Mouse (Mus musculus): Measurements from ENCODE around the gene Nisch. TPM values are rescaled to one million over a fixed set of nuclear protein-coding genes. Genes with fewer than 3 reads are reported as not detected.

Nisch gene
- total and polyA plus RNA-seq, 3 experiments = 46.3 to 180 (median 85.2) TPM

DNA sequence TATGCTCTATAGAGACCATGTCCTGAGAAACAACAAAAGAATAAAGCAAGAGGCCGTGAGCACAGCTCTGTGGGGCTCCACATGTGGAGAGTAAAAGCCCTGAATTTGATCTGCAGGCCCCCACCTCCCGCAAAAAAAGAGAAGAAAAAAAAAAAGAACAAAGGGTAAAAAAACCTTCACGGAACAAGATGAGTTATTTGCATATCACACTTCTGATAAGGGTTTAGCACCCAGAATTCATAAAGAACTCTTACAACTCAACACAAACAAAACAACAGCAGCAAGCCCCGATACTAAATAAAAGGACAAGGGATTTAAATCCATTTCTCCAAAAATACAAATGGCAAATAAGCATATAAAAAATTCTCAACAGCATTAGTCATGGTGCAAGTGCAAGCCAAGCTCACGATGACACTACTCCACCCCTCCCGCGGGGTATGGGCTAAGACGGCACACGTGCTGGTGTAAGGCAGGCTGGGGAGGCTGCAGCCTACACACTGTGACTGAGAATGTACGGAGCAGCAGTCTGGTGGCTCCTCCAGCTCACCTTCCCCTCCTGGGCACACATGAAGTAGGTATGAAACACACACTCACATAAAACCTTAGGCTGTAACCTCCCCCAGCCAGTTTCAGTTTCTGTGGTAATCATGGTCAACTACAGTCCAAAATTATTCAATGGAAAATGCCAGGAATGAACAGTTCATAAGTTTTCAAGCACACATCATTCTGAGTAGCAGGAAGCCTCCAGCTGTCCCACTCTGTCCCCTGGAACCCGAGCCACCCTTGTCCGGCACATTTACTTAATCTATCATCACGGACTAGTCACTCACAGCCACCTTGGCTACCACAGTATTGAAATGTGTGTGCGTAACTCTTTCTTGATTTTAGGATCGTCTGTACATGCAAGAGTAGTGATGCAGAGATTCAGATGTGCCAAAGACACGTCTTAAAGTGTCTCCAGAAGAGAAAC, 18.9 kb downstream of the Nisch start:
- H3K36me3 ChIP-seq (replicated peaks in 1 of 2; ENCODE audit: control insufficient read depth in 1 of 2, insufficient read depth in 1 of 2, low read length in 1 of 2) = peaks cover 43 to 88% of the 10 kb centered on the region in 2 experiments
- H3K79me2 ChIP-seq (replicated peaks; ENCODE audit: control insufficient read depth, extremely low read depth, insufficient read depth, poor library complexity, severe bottlenecking) = peaks cover 16% of the 10 kb centered on the region
- peak overlapping the region; percentile 82 for H3K4me2 ChIP-seq (ENCODE audit: insufficient read depth, low read depth, poor library complexity, severe bottlenecking)
- H3K4me1 ChIP-seq (ENCODE audit: control insufficient read depth in 1 of 2, insufficient read depth in 2 of 2) = peaks cover 4 to 27% of the 10 kb centered on the region in 2 experiments; a peak in 3 of 4 replicates
- TF ChIP-seq MXI1 (IDR thresholded peaks at IDR 0.05; ENCODE audit: low read depth, low read length) (peak; percentile 86; the same call in 1 of the 2 replicates), IRF4 (IDR thresholded peaks at IDR 0.05; ENCODE audit: low read depth, low read length) (peak; percentile 64), ETS1 (conservative IDR thresholded peaks at IDR 0.05; ENCODE audit: low read depth, low read length) (peak; percentile 24; the same call in 1 of the 2 replicates), SIN3A (IDR thresholded peaks at IDR 0.05; ENCODE audit: low read length) (0 out of 2 replicates have a peak, but pooled peaks have one; percentile 55), BHLHE40 (IDR thresholded peaks at IDR 0.05; ENCODE audit: low read depth, low read length) (peak; percentile 86), NRF1 (IDR thresholded peaks at IDR 0.05; ENCODE audit: low read depth, low read length) (no peak), POLR2A (IDR thresholded peaks at IDR 0.05; ENCODE audit: low read depth, low read length) (peak; percentile 35; the same call in 1 of the 2 replicates), GABPA (IDR thresholded peaks at IDR 0.05; ENCODE audit: insufficient replicate concordance, low read depth, low read length) (no peak), ZNF384 (IDR thresholded peaks at IDR 0.05; ENCODE audit: low read depth, low read length) (peak; percentile 80), HCFC1 (IDR thresholded peaks at IDR 0.05; ENCODE audit: low read depth, low read length) (0 out of 2 replicates have a peak, but pooled peaks have one; percentile 10), KAT2A (IDR thresholded peaks at IDR 0.05; ENCODE audit: insufficient replicate concordance, low read length) (no peak), MAX (IDR thresholded peaks at IDR 0.05; ENCODE audit: low read length) (0 out of 2 replicates have a peak, but pooled peaks have one; percentile 61)
- no peaks in the 10 kb centered on the region for H3K27me3 ChIP-seq (replicated peaks)
- in situ Hi-C loops (cut with MboI; ENCODE audit: low pct_ligation_motif_present, low pct_unique_long_range_greater_than_20kb, low sequenced_read_pairs) (no loop called here), dilution Hi-C loops (cut with MboI; ENCODE audit: extremely low pct_ligation_motif_present, extremely low pct_unique_long_range_greater_than_20kb, low sequenced_read_pairs) (no loop called here)
- H3K9ac ChIP-seq (ENCODE audit: insufficient read depth, low read depth) = no peak overlapping the region
- DNase-seq (ENCODE audit: extremely low read depth) = peak; percentile 59
- H3K4me3 ChIP-seq (replicated peaks in 1 of 3; ENCODE audit: low read depth in 2 of 3, low read length in 2 of 3, poor library complexity in 1 of 3) = peak overlapping the region in 1 of 3 experiments; percentile 10
- peak overlapping the region; percentile 48 for H3K27ac ChIP-seq (ENCODE audit: insufficient read depth, low read depth)
- no peaks in the 10 kb centered on the region for H3K9me3 ChIP-seq (replicated peaks; ENCODE audit: low read length)

DNA sequence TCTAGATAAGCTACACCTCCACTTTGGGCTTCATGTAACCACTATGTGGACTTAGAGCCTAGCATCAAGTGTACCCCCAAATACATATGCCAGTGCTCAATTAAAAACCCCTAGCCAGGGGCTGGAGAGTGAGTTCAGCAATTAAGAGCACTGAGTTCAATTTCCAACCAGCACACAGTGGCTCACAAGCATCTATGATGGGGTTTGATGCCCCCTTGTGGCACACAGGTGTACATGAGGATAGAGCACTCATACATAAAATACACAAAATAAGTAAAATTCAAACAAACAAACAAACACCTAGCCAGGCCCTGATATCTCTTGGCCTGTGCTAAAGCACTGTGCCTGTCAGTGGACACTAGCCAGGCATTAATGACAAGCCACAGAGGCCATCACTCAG, 20.8 kb downstream of the Nisch start:
- Histone ChIP-seq H3K27me3 (replicated peaks) (no peaks in the 10 kb centered on the region), H3K79me2 (replicated peaks; ENCODE audit: control insufficient read depth, extremely low read depth, insufficient read depth, poor library complexity, severe bottlenecking) (peaks cover 14% of the 10 kb centered on the region), H3K9me3 (replicated peaks; ENCODE audit: low read length) (no peaks in the 10 kb centered on the region), H3K4me1 (ENCODE audit: control insufficient read depth in 1 of 2, insufficient read depth in 2 of 2) (peaks cover 4 to 27% of the 10 kb centered on the region in 2 experiments; a peak in 3 of 4 replicates), H3K27ac (ENCODE audit: insufficient read depth, low read depth) (no peak overlapping the region), H3K4me2 (ENCODE audit: insufficient read depth, low read depth, poor library complexity, severe bottlenecking) (no peak overlapping the region), H3K9ac (ENCODE audit: insufficient read depth, low read depth) (no peak overlapping the region), H3K4me3 (replicated peaks in 1 of 3; ENCODE audit: low read depth in 2 of 3, low read length in 2 of 3, poor library complexity in 1 of 3) (no peak overlapping the region), H3K36me3 (replicated peaks in 1 of 2; ENCODE audit: control insufficient read depth in 1 of 2, insufficient read depth in 1 of 2, low read length in 1 of 2) (peaks cover 48 to 90% of the 10 kb centered on the region in 2 experiments)
- dilution Hi-C loops (cut with MboI; ENCODE audit: extremely low pct_ligation_motif_present, extremely low pct_unique_long_range_greater_than_20kb, low sequenced_read_pairs) = no loop called here
- TF ChIP-seq IRF4 (IDR thresholded peaks at IDR 0.05; ENCODE audit: low read depth, low read length) (no peak), BHLHE40 (IDR thresholded peaks at IDR 0.05; ENCODE audit: low read depth, low read length) (no peak), JUND (conservative IDR thresholded peaks at IDR 0.05; ENCODE audit: low read depth, low read length) (no peak), MAX (IDR thresholded peaks at IDR 0.05; ENCODE audit: low read length) (no peak), HCFC1 (IDR thresholded peaks at IDR 0.05; ENCODE audit: low read depth, low read length) (no peak), SMC3 (IDR thresholded peaks at IDR 0.05; ENCODE audit: low read depth, low read length) (peak; percentile 31), MXI1 (IDR thresholded peaks at IDR 0.05; ENCODE audit: low read depth, low read length) (no peak), RAD21 (IDR thresholded peaks at IDR 0.05; ENCODE audit: low read depth, low read length) (peak; percentile 57), CHD2 (IDR thresholded peaks at IDR 0.05; ENCODE audit: low read length) (no peak), NELFE (IDR thresholded peaks at IDR 0.05; ENCODE audit: low read depth, low read length) (no peak), ETS1 (conservative IDR thresholded peaks at IDR 0.05; ENCODE audit: low read depth, low read length) (no peak), TBP (conservative IDR thresholded peaks at IDR 0.05; ENCODE audit: low read depth, low read length) (no peak), MYC (IDR thresholded peaks at IDR 0.05; ENCODE audit: low read depth, low read length) (no peak), MEF2A (IDR thresholded peaks at IDR 0.05; ENCODE audit: borderline replicate concordance, low read depth, low read length) (no peak), CTCF (conservative IDR thresholded peaks at IDR 0.05 in 1 of 2, IDR thresholded peaks at IDR 0.05 in 1 of 2; ENCODE audit: low read depth in 2 of 2, low read length in 2 of 2) (peak; percentile 62 to 68; a peak in 3 of 4 replicates), RCOR1 (conservative IDR thresholded peaks at IDR 0.05; ENCODE audit: low read depth, low read length) (no peak), GABPA (IDR thresholded peaks at IDR 0.05; ENCODE audit: insufficient replicate concordance, low read depth, low read length) (no peak)
- in situ Hi-C loops (cut with MboI; ENCODE audit: low pct_ligation_motif_present, low pct_unique_long_range_greater_than_20kb, low sequenced_read_pairs) = no loop called here
- DNase-seq (ENCODE audit: extremely low read depth) = peak; percentile 46
